Mouse (Mus musculus) left cerebral cortex, postnatal 14 days (tissue): ENCODE measurements around the gene Lhx4. TPM values are rescaled to one million over a fixed set of nuclear protein-coding genes. Genes with fewer than 3 reads are reported as not detected.

Experiments
- DNase-seq, 2 experiments: peaks; one replicate each; pipeline ENCODE4 v3.0.0; 2021 to 2022; ENCODE audit warnings: low spot score in 2 of 2, mixed read lengths in 1 of 2
- intact Hi-C: fragments of 180-260 bp; cut with DNase I; formaldehyde crosslinking; loops from one replicate; pipeline ENCODE4 v1.15.1; 2025
- total RNA-seq, 2 experiments: library from RNA; stranded (reverse); gene quantifications; 2 replicates each; pipeline ENCODE4 v1.2.3; 2021

Lhx4 gene
- total RNA-seq, 2 experiments from 2014 or later: not detected

- no peak for DNase-seq
Observed at GRCm38 (mm10) chr1:155715366-155715765, 36.1 kb downstream of the Lhx4 start.

DNA sequence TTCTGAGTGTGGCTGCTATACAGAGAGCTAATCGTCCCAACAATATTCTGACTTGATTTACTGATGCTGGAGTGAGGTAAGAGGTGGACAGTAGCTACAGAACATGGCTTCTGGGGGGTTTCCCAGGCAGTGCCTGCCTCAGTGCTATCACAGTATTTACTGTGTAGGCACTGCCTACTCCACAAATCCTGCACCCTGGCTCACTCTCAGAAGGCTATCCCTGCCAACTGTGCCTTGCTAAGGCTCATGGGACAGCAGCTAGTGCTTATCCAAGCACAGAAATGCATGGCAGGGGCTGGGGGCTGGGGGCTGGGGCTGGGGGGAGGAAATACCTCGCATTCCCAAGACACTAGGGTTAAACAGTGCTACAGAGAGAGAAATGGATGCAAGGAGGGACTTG, 38.2 kb downstream of the Lhx4 start:
- intact Hi-C loops: no loop called here
- DNase-seq: peak; percentile 44 to 50

More at GRCm38 (mm10) chr1:155715366-155715765, 36.1 kb downstream of the Lhx4 start:
- intact Hi-C loops: no loop called here

- no peak for DNase-seq
- intact Hi-C loops: no loop called here
Observed at GRCm38 (mm10) chr1:155704182-155704581, 47.3 kb downstream of the Lhx4 start.

DNA sequence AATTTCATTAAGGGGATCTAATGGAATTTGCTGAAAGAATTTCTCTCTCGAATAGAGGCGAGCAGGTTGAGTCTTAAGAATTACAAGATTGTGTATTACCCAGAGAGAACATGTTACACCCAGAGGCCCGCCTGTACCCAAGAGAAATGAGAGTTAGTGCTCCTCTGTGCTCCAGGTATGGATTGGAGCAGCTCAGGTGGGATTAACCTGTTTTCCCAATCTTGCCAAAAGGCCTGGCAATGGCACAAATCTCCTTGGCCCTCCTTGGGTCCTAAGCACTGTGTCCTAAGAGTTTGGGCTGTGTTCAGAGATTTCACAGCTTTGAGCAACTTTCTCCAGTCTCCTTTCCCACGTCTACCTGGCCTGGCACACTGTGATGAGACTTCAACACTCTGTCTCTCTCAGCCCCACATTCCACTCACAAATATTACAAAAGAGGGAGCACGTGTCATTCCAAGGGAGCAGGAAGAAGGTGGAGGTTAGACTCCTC, 48.2 kb downstream of the Lhx4 start:
- no peak for DNase-seq
- intact Hi-C loops: no loop called here

GRCm38 (mm10) chr1:155700886-155701285, 50.6 kb downstream of the Lhx4 start:
- peak in 1 of 2 experiments; percentile 25 for DNase-seq
- intact Hi-C loops: no loop called here

GRCm38 (mm10) chr1:155698373-155699159, 52.9 kb downstream of the Lhx4 start:
- intact Hi-C loops: no loop called here
- peak; percentile 60 to 68 for DNase-seq

- DNase-seq: no peak
- intact Hi-C loops: no loop called here
Observed at GRCm38 (mm10) chr1:155693443-155693842, 58.0 kb downstream of the Lhx4 start.

- intact Hi-C loops: no loop called here
Observed at GRCm38 (mm10) chr1:155693026-155693425, 58.5 kb downstream of the Lhx4 start.

GRCm38 (mm10) chr1:155692230-155692629, 59.3 kb downstream of the Lhx4 start:
- no peak for DNase-seq
- intact Hi-C loops: no loop called here

More at GRCm38 (mm10) chr1:155693026-155693425, 58.5 kb downstream of the Lhx4 start:
- DNase-seq: no peak

DNA sequence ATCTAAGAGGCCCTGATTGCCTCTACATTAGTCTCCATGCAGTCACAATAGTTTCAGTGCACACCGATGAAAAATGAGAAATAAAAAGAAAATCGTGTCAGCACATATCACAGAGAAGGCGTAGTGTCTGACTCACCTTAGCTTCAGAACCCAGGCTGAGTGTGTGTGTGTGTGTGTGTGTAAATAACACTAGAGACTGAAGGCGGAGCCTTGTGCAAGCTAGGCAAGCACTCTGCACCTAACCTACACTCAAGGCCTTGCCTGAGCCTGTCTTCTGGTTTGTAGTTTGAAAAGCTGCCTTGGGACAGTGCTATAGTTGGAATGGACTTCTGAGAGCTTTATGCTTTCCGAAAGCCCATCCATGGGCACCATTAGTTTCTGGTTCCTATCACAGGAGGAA, 61.9 kb downstream of the Lhx4 start:
- intact Hi-C loops: no loop called here
- no peak for DNase-seq

GRCm38 (mm10) chr1:155689141-155689540, 62.3 kb downstream of the Lhx4 start:
- intact Hi-C loops: no loop called here
- no peak for DNase-seq

DNA sequence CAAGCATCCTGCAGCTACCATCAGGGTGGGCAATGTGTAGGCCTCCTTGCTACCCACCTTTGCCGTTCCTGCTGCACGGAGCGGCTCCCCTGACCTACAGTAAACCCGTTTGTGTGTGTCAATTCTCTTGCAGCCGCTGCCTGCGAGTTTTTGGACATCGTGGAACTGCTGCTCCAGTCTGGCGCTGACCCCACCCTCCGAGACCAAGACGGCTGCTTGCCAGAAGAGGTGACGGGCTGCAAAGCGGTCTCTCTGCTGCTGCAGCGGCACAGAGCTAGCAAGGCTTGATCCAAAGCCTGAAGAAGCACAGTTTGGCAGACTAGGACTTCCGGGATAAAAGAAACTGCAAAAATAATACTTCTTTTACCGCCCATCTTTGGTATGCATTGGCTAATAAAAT, 64.7 kb downstream of the Lhx4 start:
- intact Hi-C loops: no loop called here
- DNase-seq: no peak

DNA sequence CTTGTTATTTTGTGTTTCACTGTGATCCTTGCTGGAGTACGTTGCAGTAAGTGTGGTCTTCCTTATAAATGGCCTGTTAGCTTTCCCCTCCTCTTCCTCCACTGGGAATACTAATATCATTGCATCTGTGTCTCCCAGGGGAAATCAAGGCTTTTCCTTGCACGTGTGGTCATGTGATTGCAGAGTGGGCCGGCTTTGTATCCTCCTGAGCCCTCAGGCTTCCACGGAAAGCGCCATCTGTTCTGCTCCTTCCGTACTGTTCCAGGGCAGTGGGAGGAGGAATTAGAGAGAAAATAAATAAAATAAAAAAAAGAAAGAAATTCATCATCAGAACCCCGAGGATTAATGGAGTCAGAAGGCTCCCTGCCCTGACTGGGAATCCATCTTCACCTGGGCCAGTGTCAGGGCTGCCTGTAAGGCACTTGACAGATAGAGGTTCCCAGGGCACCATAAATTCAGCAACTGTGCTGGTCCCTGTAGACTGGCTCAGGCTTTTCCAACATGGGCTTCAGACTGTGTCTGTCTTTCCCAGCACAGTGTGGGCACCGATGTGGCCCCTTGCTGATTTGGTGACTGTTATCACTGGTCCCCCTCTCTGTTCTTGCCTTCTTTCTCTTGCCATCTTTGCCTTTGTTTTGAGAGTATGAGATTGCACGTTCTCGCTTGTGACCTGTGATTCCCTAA, 70.2 kb downstream of the Lhx4 start:
- intact Hi-C loops: no loop called here
- no peak for DNase-seq

DNA sequence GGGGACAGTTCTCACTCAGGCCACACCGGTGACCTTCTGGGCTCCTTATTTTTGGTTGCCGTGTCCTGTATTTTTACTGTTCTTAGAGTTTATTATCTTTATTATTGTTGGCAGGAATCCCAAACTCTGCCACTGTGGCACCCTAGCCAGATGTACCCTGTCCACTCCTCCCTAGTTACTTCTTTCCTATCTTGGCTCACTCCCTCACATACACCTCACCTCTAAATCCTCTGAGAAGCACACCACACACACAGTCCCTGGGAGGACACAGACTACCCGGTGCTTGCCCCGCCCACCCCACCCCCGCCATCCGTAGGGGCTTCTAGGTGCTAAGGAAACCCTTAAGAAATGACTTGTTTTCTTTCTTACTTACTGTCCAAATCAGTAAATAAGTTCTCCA, 75.9 kb downstream of the Lhx4 start:
- intact Hi-C loops: no loop called here
- DNase-seq: no peak

DNA sequence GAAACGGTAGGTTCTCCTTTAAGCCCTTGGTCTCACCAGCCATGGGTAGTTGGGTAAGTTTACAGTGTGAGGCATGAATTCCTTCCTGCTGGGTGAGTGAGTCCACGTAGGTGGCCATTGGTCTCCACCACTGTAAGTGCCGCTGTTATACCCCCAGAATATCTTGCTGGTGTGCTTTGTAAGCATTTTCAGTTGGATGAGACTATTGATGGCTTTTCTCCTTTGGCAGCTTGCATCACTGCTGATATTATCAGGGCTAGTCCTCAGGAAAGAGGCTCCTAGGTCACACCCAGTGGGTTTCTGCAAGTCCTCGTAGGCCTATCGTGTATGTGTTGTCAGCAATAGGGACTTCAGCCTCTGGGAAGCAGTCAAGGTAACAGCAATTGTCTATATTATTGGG, 87.5 kb downstream of the Lhx4 start:
- intact Hi-C loops: no loop called here
- no peak for DNase-seq

DNA sequence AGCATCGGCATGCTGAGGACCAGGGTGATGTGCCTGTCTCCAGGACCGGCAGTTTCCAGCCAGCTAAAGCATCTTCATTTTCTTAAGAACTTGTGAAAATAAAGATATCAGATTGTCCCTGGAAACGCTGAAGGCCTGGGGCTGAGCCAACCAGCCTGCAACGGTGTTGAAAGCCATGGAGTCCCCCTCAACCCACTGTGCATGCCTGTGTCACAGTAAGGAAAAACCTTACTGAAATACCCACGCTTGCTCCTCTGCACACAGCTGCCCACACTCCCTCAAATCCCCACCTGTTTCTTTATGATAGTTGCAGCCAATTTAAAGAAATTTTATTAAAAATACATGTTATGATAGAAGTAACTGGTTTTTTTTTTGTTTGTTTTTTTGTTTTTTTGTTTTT, 95.2 kb downstream of the Lhx4 start:
- intact Hi-C loops: no loop called here
- peak in 1 of 2 experiments; percentile 16 for DNase-seq

- intact Hi-C loops: no loop called here
- no peak for DNase-seq
Observed at GRCm38 (mm10) chr1:155654961-155655360, 96.5 kb downstream of the Lhx4 start.

GRCm38 (mm10) chr1:155650121-155650846, 101.2 kb downstream of the Lhx4 start:
- intact Hi-C loops: no loop called here
- peak in 1 of 2 experiments; percentile 38 for DNase-seq
